Mouse (Mus musculus) layer of hippocampus, adult 8-10 months (tissue): Measurements from ENCODE around the gene Card19. TPM values are rescaled to one million over a fixed set of nuclear protein-coding genes. Genes with fewer than 3 reads are reported as not detected.

Source experiments
- DNase-seq, 2 experiments: peaks; one replicate each; pipeline ENCODE4 v3.0.0; 2022; ENCODE audit warnings: low spot score in 2 of 2
- total RNA-seq, 4 experiments: library from RNA; stranded (reverse); gene quantifications; 2 replicates each; pipeline ENCODE4 v1.2.4; 2022

Card19 gene
- total RNA-seq, 4 experiments from 2014 or later: 12.2 to 22.0 (median 18.0) TPM

DNA sequence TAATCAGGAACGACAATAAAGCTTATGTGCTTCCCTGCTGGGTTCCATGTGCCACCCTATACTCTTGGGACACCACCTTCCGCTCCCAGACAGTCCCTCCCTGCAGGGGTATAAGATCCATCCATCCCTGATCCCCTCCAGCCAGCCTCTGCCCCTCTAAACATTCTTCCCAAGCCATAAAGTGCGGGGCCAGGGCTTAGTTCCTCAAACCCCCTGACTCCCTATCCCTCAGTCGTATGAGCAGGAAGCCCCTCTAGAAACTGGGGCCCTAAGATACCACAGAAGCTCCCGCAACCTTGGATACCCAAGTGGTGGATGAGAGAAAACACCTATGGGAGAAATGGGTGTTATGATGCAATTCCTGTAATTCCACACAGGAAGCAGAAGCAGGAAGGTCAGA is 19.6 kb downstream of the Card19 start:
- no peak for DNase-seq

DNA sequence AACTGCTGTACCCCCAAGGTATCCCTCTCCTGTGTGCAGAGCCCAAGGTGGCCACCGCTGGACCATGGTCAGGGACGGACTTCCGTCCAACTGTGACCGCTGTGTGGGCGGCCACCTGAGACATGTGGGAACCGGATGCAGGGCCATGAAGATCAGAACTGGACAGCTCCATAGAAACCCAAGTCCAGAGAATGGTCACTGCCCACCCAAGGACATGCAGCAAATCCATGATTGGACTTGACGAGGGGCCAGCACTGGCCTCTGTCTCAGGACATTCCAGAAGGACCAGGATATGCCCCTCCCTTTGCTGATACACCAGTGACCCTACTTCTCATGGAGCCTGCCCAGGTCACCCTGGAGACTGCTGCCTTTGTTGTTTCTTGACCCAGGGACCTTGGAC is 20.2 kb downstream of the Card19 start:
- DNase-seq: no peak

DNA sequence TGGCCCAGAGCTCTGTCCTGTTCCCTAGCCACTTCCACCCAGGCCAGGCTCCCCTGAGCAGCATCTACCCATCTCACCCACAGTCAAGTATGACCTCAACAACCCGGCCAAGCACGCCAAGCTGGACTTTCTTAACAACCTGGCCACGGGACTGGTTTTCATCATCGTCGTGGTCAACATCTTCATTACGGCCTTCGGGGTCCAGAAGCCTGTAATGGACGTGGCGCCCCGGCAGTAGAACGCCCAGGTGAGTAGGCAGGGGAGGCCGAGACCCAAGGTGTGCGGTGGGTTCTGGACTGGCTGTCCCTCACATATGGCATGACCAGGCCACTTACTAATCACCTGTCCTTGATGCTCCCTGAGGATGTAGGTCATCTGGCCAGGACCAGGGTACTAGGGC is 21.0 kb downstream of the Card19 start:
- DNase-seq: no peak

DNA sequence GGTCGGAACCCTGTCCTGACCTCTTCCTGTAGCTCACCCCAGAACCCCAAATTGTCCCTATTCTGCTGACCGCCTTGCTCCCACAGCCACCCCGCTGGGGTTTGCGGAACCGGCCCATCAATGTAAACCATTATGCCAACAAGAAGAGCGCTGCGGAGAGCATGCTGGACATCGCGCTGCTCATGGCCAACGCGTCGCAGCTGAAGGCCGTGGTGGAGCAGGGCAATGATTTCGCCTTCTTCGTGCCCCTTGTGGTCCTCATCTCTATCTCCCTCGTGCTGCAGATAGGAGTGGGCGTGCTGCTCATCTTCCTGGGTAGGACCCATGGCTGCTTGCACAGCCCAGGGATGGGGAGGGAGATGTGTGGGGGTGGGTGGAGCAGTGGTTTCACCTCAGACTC is 22.2 kb downstream of the Card19 start:
- no peak for DNase-seq

DNA sequence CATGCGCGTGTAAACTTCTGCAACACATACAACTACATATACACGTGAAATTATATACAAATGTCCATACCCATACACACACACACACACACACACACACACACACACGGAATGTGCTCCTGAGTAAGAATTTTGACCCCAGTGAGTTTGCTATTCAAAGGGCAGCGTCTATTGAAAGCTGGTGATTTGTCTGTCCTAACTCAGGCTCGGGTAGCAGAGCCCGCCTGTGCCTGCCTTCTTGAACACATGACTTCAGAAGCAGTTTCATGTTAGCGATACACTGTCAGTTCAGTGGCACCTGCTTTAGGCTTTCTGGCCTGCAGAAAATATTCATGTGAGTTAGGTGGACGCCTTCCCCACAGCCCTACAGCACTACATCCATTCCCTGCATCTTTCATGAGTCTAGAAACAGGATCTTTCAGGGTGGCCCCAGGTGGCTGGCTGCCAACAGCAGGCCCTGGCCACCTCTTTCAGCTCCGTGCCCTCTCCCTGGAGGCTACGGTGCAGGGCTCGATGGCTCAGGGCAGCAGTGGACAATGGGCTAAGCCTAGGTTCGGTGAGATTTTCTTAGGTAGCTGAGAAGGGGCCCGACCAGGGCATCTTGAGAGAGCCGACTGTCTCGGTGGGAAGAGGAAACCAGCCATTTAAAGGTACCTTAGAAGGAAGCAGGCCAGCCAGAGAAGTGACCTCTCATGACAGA is 23.5 kb downstream of the Card19 start:
- no peak for DNase-seq

DNA sequence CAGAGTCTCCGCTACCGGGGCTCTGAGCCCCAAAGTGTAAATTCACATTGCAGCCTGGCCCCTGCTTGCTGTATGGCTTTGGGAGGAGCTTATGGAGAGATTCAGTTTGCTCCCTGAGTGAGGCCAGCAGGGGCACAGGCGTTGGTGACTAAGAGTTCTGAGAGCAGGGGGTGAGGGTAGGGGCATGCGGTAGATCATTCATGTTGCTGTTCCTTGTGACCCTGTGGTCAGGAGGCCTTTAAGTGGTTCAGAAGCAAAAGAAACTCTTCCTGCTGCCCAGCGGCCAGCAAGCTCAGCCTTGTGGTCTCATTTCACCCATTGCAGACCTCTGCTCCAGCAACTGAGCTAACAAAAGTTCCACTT is 24.2 kb downstream of the Card19 start:
- DNase-seq: no peak

DNA sequence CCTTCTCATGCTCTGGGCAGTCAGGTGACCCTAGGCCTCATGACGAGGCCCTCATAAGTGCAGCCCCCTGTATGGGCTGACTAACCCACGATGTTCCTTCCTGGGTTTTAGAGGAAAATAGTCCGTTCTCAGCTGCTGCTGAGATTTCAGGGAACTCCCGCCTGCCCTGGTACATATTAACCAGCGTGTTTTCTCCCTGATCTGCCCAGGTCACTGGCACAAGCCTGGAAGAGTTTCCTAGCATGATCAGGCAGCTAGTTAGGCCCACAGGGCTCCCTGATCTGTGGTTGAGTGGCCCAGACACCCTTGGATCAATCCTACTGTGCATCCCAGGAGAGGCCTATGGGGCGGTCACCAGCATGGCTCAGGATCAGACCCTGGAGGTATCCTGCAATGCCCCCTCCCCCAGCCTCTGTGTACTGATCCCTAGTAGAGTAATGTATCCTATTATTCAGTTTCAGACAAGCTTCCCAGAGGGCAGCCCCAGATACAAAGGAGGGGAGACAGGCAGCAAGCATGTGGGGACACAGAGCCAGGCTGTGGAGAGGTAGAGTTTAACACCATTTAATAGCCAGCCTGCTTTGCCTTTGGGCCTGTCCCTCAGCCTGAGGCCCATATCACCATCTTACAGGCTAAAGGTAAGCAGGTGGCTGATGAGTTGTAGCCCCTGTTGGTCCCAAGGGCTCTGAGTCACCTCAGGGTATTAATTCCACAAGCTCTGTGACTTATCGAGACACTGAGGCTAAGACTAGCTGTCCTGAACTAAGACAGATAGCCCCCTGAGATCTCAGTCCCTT is 24.8 kb downstream of the Card19 start:
- DNase-seq: no peak

DNA sequence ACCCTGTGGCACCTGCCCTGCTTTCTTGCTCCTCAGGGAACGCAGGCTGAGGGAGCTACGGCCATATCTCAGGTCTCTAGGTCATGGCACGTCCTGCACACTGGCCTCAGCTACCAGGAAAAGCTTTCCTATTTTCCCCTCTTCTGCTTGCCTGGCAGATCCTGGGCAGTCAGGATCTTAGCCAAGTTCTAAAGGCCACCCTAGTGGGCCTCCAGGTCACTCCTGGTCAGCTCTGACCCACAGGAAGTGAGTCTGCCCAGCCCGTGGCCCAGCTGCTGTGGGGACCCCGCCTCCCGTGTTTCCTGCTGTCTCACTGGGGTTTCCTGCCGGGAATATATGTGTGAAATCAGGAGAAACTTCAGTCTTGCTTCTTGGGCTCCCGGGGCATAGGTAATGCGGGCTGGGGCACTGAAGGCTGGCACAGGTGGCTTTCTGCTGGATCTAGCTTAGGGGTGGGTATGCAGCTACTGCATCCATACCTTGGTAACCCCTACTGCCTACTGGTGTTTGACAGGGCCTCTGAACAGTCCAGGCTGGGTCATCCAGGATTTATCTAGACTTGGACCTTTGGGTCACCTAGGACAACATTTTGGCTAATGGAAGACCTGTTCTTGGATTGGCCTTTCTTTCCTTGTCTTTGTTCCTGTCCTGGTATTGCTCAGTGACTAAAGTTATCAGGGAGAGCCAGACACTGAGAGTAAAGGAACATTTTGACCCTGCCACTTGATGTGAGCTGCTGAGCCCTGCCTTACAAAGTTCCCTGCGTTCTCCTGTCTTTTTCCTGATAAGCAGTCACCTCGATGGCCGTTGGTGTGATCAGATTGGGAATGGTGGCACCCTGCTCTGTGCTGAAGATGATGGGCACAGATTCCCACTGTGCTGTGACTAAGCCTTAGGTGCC is 25.6 kb downstream of the Card19 start:
- DNase-seq: no peak

DNA sequence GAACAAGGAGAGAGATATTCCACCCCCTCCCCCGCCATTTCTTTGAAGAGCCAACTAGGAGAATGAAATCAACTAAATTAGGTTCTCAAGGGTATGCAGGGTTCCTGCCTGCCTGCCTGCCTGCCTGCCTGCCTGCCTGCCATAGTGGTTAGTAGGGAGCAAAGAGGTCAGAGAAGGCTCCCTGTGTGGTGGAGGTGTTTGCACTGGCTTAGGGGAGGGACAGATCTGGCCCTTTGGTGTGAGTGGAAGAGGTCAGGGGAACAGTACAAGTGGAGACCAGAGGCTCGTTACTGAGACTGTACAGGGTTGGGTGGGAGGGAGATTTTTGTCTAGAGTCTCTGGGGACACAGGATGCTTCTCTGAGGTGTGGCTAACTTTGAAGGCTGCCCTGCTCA is 26.9 kb downstream of the Card19 start:
- no peak for DNase-seq

DNA sequence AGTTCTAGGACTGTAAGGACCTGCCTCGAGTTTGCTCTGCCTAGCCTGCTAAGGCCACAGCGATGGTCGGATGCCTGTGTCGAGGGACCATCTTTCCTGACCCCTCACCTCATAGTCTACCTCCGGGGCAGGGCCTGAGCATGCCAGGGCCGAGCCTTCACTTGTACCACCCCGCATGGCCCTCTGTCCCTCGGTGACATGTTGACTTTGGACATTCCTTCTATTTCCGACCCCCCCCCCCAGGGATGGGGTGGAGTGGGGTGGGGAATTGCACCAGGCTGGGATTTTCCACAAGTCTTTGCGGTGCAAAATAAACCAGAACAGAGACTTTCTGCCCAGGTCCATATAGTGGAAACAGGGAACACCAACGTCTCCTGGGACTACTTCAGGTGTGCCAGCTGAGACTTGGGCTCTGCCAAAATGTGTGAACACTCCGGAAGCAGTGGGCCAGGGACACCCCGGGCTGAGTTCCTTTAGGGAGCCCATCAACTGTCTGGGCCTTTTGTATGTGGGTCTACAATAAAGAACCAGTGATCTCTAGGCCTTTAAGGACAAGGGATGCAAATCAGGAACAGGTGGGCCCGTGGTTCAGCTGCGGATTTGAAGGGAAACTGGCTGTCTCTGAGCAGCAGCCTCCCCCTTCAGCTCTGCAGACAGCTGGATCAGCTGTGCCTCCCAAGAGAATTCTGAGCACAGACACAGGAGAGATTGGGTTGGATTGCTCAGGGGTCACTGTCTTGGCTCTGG is 27.4 kb downstream of the Card19 start:
- DNase-seq: no peak

DNA sequence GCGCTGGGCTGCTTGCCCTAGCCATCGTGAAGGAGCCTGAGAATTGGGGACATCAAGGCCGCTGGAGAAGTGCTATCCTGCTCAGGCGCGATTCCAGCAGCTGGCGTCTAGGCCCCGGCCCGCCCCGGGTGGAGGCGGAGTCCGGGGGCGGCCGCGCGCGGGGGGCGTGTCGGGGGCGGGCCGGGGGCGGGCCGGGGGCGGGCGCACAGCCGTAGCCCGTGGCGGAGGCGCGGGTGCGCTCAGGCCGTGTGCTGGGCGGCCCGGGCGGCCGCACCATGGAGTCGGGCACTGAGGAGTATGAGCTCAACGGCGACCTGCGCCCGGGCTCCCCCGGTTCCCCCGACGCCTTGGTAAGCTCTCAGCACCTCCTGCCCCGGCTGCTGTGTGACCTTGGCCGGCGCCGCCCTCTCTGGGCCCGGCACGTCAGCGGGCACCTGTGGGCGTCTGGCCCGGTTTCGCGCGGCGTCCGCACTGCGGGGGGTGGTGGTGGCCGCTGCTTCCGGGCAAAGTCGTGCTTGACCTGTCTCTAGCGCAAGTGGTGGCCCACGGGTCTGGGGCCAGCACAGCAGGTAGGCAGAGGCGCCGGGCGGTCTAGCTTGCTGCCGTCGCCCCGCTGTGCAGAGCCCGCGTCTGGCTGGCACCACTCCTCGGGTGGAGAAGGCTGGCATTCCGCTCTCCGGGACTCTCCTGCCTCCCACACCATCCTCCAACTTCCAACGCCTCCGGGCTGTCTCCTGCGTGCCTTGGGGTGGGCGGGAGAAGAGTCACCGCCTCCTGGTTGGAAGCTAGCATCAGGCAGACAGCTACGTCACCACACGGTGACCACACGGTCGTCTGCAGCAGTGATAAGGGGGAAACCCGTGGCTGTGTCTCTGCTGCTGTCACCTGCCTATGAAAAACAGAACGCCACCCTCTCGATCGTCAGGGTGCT is 28.3 kb downstream of the Card19 start, which contains the start of gene Ninj1:
Ninj1 (plus strand) TSS at position 198 of the 931 bp plus-strand sequence.
- peak; percentile 67 to 75 for DNase-seq

DNA sequence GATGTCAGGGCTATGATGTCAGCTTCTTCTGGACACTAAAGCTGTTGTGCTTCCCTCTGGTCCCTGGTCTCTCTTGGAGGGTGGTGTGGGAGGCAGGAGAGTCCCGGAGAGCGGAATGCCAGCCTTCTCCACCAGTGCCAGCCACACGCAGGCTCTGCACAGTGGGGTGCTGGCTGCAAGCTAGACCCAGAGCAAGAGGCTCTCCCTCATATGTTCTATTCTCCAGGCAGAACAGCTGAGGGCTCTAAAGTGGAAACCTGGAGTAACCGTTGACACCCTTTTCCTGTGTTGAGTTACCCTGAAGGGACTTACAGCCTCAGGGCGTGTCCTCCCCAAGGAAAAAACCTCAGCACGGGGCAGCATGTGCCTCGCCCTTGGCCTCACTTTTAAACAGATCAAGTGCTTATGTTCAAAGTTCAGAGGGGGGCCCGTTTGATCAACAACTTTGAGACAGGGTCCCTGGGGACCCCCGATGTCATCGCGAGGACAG is 29.0 kb downstream of the Card19 start:
- no peak for DNase-seq

DNA sequence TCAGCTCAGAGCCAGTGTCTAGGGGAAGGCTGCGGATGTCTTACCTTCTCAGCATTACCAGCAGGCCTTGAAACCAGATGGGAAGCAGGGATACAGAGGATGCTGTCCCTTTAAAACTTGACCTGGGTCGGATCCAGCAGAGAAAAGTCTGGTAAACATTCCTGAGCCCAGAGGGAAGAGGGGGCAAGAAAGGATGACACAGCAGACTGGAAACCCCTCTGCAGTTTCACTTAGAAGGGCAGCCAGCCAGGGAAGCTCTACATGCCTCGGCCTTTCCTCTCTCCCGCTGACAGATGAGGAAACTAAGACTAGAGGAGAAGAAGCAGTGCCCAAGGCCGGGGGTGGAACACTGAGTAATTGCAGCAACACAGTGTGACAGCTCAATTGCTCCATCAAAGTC is 32.2 kb downstream of the Card19 start:
- DNase-seq: no peak

DNA sequence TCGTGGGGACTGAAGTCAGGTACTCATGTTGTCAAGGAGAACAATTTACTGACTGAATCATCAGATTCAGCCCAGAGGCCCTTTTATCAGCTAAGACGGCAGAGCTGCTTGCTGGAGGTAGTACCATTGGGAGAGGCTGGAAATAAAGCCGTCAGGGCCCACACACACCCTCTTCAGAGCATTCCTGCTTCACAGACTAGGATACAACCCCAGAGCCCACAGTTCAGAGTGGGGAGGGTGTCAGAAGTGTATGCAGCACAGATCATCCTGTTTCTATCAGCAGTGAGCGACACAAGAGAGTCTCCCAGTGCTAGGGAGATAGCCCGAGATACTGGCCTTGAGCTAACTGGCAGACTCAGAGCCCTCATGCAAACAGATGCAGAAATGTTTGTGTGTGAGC is 32.7 kb downstream of the Card19 start:
- DNase-seq: no peak

DNA sequence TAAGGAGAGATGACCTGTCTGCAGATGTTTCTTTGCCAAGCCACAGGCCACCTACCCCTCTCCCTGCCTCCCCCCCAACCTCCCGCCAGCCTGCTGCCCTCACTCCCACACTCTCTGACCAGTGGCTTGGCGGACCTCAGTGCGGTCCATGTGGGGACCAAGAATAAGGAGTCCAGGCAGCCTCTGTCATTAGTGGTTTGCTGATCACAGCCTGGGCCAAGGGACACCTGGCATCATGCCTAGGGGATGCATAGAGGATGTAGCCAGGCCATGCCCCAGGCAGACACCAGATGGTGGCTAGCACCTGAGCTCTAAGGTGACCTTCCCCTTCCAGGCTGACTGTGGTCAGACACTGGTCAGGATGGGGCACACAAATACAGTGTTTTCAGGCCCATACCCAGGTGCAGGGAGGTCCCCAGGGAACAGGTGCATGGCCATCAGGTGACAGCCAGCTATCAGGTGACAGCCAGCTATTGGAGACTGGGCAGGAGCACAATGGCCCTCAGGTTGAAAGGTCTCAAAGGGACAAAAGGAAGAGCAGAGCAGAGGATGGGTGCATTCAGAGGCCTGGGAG is 34.3 kb downstream of the Card19 start:
- DNase-seq: no peak

DNA sequence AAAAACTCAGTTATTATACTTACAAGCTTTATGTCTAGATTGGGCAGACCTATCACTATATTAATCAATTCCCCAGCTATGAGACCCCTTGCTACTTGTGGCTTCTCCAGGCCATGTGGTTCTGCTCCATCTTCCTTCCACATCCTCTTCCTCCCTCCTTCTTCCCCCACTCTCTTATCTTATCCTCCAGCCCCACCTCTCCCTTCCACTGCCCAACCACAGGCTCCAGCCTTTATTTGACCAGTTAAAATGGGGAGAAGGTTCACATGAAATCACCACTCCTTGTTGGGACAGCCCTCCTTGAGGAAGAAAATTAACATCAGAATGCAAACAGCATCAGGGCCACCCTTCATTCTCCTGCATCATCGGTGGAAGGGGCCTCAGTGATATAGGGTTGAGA is 35.1 kb downstream of the Card19 start:
- no peak for DNase-seq

DNA sequence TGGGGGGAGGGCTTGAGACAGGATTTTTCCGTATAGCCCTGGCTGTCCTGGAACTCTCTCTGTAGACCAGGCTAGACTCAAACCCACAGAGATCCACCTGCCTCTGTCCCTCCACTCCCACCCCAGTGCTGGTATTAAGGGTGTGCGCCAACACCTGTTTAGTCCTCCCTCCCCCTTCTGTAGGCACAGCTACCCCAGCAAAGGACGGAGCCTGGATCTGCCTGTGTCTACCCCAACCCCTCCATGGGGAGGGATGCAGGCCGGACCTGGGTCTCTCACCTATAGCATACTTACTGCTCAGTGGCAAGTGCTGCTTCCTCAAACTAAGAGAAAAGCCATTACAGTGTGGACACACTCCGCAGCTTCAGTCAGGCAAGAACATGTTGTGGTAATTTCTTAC is 35.6 kb downstream of the Card19 start:
- DNase-seq: no peak

DNA sequence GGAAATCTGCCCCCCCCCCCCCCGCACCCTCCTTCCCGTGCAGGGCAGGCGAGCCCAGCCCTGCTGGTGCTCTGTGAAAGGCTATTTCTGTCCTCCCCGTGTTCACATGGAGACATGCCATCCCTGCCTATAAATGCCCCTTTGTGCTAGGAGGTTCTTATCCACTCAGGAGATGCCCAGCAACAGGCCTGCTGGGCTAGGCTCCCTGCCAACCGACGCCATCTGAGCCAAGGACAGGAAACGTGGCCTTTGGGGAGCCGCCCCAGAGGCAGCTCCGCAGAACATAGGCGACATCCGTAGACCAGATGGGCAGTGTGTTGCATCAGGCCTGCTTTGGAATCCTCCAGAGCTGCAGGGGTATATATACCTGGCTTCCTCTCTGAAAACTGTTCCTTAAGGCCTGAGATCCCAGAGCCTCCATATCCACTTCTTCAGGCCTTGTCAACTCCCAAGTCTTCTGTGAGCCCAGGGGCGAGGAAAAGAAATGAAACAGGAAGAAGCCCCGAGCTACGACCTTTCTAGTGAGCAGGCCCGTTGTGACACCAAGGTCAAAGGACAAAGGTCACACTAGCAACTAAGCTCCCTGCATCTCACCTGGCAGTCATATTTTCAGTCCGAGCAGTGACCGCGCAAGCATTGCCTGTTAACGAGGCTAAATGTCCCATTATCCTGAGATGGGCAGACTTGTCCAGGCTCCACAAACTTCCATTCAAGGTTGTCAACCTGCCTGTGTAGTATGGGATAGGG is 36.8 kb downstream of the Card19 start:
- DNase-seq: peak; percentile 74 to 77

DNA sequence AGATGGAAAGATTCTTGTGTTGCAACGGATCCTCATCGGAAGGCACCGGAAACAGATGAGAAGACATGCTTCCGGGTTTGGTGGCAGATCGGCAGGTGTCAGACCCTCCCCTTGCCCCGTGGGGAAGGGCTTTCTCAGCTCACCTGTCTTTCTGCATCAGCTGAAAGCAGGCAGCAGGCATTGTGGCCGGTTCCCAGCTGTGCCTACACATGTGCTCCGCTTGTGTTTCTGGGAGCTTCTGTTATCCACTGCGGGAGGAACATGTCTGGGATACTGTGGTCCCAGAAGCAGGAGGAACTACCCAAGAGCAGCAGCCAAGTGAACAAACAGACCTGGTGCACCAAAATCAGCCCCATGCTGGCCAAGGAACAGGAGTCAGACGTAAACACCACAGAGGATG is 40.3 kb downstream of the Card19 start:
- DNase-seq: no peak
